8 mouse cellular contexts compared by ENCODE assay signal in genomic region chr1:97768906-97769293, GRCm38 (mm10). TPM values are rescaled to one million over a fixed set of nuclear protein-coding genes. Genes with fewer than 3 reads are reported as not detected.
DNase-seq lines count a peak whose midpoint lies in the region; ATAC-seq and TF ChIP-seq lines count a peak whose summit lies in the region.

No protein-coding gene starts in this region.

- peak overlapping the region; percentile 85 for H3K9ac ChIP-seq in liver, embryonic 13.5 days
- H3K9ac ChIP-seq in stomach, postnatal 0 days (ENCODE audit: low read length): peak overlapping the region; percentile 87

- peak overlapping the region; percentile 95 for H3K4me3 ChIP-seq in cerebellum, adult 2 months (replicated peaks; ENCODE audit: insufficient read depth, low read depth, low read length)
- peak overlapping the region; percentile 76 for H3K4me3 ChIP-seq in thymus, adult 2 months (ENCODE audit: control insufficient read depth, insufficient read depth, low read length)
- peak overlapping the region; percentile 94 for H3K4me3 ChIP-seq in liver, embryonic 13.5 days (replicated peaks)
- peak overlapping the region; percentile 95 for H3K4me3 ChIP-seq in stomach, postnatal 0 days (ENCODE audit: low read depth, low read length)

- H3K9me3 ChIP-seq in liver, embryonic 13.5 days (replicated peaks): no peaks in the 10 kb centered on the region
- H3K9me3 ChIP-seq in stomach, postnatal 0 days (ENCODE audit: control insufficient read depth, low read length): no peaks in the 10 kb centered on the region

- no peak for ATAC-seq in liver, embryonic 13.5 days (ENCODE audit: low read depth)
- ATAC-seq in stomach, postnatal 0 days (ENCODE audit: low FRiP score, low TSS enrichment): no peak

- WGBS in cerebellum, adult 2 months: 10% methylated on average over 7 of the region's 7 CpGs
- whole genome bisulfite sequencing in thymus, adult 2 months: 1% methylated on average over 7 of the region's 7 CpGs
- 8% methylated on average over 7 of the region's 7 CpGs for WGBS in liver, embryonic 13.5 days (ENCODE audit: insufficient replicate concordance)
- WGBS in stomach, postnatal 0 days: 5% methylated on average over 7 of the region's 7 CpGs

- TF ChIP-seq POLR2A in cerebellum, adult 2 months (IDR thresholded peaks at IDR 0.05; ENCODE audit: borderline replicate concordance, insufficient read depth, low read length): no peak
- no peak for TF ChIP-seq POLR2A in thymus, adult 2 months (IDR thresholded peaks at IDR 0.05; ENCODE audit: control insufficient read depth, extremely low read depth, insufficient read depth, low read length, poor library complexity)

- no peak for DNase-seq in cerebellum, adult 2 months
- DNase-seq in cerebellum, postnatal 36 days: no peak
- no peak for DNase-seq in thymus, adult 2 months
- DNase-seq in thymus, adult 18-20 months: no peak
- DNase-seq in liver, embryonic 13.5 days: no peak
- no peak for DNase-seq in stomach, postnatal 0 days (ENCODE audit: low spot score)
- no peak for DNase-seq in spleen, postnatal 4 days (ENCODE audit: low spot score in 2 of 2)
- DNase-seq in cerebellum, postnatal 25 days: no peak

- no peak for TF ChIP-seq CTCF in cerebellum, adult 2 months (IDR thresholded peaks at IDR 0.05; ENCODE audit: borderline replicate concordance, insufficient read depth, low read depth, low read length)
- no peak for TF ChIP-seq CTCF in thymus, adult 2 months (IDR thresholded peaks at IDR 0.05; ENCODE audit: borderline replicate concordance, control insufficient read depth, extremely low read depth, insufficient read depth, low read length, poor library complexity)
- no peak for TF ChIP-seq CTCF in stomach, postnatal 0 days (IDR thresholded peaks at IDR 0.05; ENCODE audit: low read depth)

- no peak overlapping the region for H3K27ac ChIP-seq in cerebellum, adult 2 months (ENCODE audit: insufficient read depth, low read length)
- H3K27ac ChIP-seq in thymus, adult 2 months (ENCODE audit: control insufficient read depth, insufficient read depth, low read length): peak overlapping the region; percentile 20
- H3K27ac ChIP-seq in liver, embryonic 13.5 days: peak overlapping the region; percentile 90
- H3K27ac ChIP-seq in stomach, postnatal 0 days (replicated peaks): peak overlapping the region; percentile 89; the same call in 1 of the 2 replicates

- H3K36me3 ChIP-seq in thymus, adult 2 months (ENCODE audit: control insufficient read depth, insufficient read depth, low read length): no peaks in the 10 kb centered on the region
- no peaks in the 10 kb centered on the region for H3K36me3 ChIP-seq in liver, embryonic 13.5 days
- H3K36me3 ChIP-seq in stomach, postnatal 0 days (ENCODE audit: control insufficient read depth, insufficient read depth, low read length): no peaks in the 10 kb centered on the region

- no peaks in the 10 kb centered on the region for H3K27me3 ChIP-seq in cerebellum, adult 2 months (ENCODE audit: control insufficient read depth, insufficient read depth, low read length)
- H3K27me3 ChIP-seq in thymus, adult 2 months (ENCODE audit: control insufficient read depth, insufficient read depth, low read length): no peaks in the 10 kb centered on the region
- H3K27me3 ChIP-seq in liver, embryonic 13.5 days: no peaks in the 10 kb centered on the region
- H3K27me3 ChIP-seq in stomach, postnatal 0 days (ENCODE audit: control insufficient read depth, insufficient read depth, low read length): no peaks in the 10 kb centered on the region

- peaks cover 2% of the 10 kb centered on the region; the same call in 1 of the 2 replicates for H3K4me1 ChIP-seq in cerebellum, adult 2 months (ENCODE audit: control insufficient read depth, insufficient read depth, low read length)
- H3K4me1 ChIP-seq in thymus, adult 2 months (replicated peaks; ENCODE audit: control insufficient read depth, insufficient read depth, low read length): no peaks in the 10 kb centered on the region
- peaks cover 57% of the 10 kb centered on the region for H3K4me1 ChIP-seq in liver, embryonic 13.5 days (replicated peaks)
- peaks cover 2% of the 10 kb centered on the region; the same call in 1 of the 2 replicates for H3K4me1 ChIP-seq in stomach, postnatal 0 days (replicated peaks; ENCODE audit: control insufficient read depth, insufficient read depth)

- peak overlapping the region; percentile 93 for H3K4me2 ChIP-seq in liver, embryonic 13.5 days
- H3K4me2 ChIP-seq in stomach, postnatal 0 days (replicated peaks; ENCODE audit: low read depth): peak overlapping the region; percentile 84

- no peak for TF ChIP-seq EP300 in stomach, postnatal 0 days (optimal IDR thresholded peaks at IDR 0.05)

RNA-seq across cellular contexts. Expression of gene Gin1, which starts 1.1 kb away (rescaled TPM):
- polyA plus RNA-seq in cerebellum, adult 2 months (2012; rRNA removed): 10.4 and 12.0 TPM in 2 replicates
- 3.5 and 4.4 TPM in 2 replicates for polyA plus RNA-seq in thymus, adult 2 months (2012; rRNA removed)
- 13.6 and 15.7 TPM in 2 replicates for polyA plus RNA-seq in liver, embryonic 13.5 days (2015; fragmentation: Nextera tagmentation; extraction: Ambion mirVana)
- polyA plus RNA-seq in stomach, postnatal 0 days (2015; fragmentation: Nextera tagmentation; extraction: Ambion mirVana): 10.4 and 10.8 TPM in 2 replicates

RNA-seq across cellular contexts. Expression of gene Ppip5k2, which starts 1.3 kb away (rescaled TPM):
- polyA plus RNA-seq in cerebellum, adult 2 months (2012; rRNA removed): 18.1 and 19.7 TPM in 2 replicates
- polyA plus RNA-seq in thymus, adult 2 months (2012; rRNA removed): 8.2 and 9.8 TPM in 2 replicates
- polyA plus RNA-seq in liver, embryonic 13.5 days (2015; fragmentation: Nextera tagmentation; extraction: Ambion mirVana): 12.2 and 16.9 TPM in 2 replicates
- polyA plus RNA-seq in stomach, postnatal 0 days (2015; fragmentation: Nextera tagmentation; extraction: Ambion mirVana): 11.1 and 11.5 TPM in 2 replicates
